Mouse (Mus musculus) E14TG2a.4 (cell line): ENCODE measurements around the gene Maea.

Experiments used
- CTCF ChIP-seq: conservative IDR thresholded peaks from 2 replicates; pipeline ENCODE4 v1.5.1; 2014; ENCODE audit warnings: low read length
- NANOG ChIP-seq: IDR thresholded peaks from 2 replicates; pipeline ENCODE4 v1.6.1; 2014; ENCODE audit warnings: borderline replicate concordance, low read length, mixed read lengths
- POU5F1 ChIP-seq: IDR thresholded peaks from 2 replicates; pipeline ENCODE4 v1.6.1; 2014; ENCODE audit warnings: low read length, borderline replicate concordance

DNA sequence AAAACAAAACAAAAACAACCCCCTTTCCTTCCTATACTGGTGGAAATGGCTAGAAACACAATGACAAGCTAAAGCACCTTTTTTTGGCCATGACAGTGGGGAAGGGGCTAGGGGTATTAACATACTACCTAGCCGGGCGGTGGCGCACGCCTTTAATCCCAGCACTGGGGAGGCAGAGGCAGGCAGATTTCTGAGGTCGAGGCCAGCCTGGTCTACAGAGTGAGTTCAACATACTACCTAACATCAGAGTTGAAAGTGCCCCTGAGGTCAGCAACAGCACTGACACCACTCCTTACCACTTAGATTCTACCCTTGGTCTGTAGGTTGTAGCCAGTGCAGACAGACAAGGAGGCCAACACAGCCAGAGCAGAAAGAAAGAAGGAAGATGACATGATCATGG lies 13.9 kb downstream of the Maea start:
- TF ChIP-seq CTCF (no peak), NANOG (no peak), POU5F1 (no peak)
